Mouse (Mus musculus) heart, postnatal 14 days (tissue): ENCODE measurements at regions not wholly inside any gene's neighbourhood (a gene's known extent, or its start where the extent isn't known, plus 50 kb on each side); places are given as distances from the start of the nearest gene placed in this dataset.

ENCODE experiments used
- DNase-seq, 2 experiments: peaks; one replicate each; pipeline ENCODE4 v3.0.0; 2021 to 2022
- intact Hi-C: fragments of 180-260 bp; cut with DNase I; formaldehyde crosslinking; loops from one replicate; pipeline ENCODE4 v1.15.1; 2025

- DNase-seq: no peak
- intact Hi-C loops: no loop called here
Measured at GRCm38 (mm10) chr9:94467846-94468245, 70.0 kb downstream of the 1190002N15Rik start.

- intact Hi-C loops: no loop called here
- DNase-seq: peak; percentile 7 to 10
Measured at GRCm38 (mm10) chr9:94456085-94456531, 81.8 kb downstream of the 1190002N15Rik start.

- no peak for DNase-seq
- intact Hi-C loops: no loop called here
Measured at GRCm38 (mm10) chr9:94455466-94455865, 82.4 kb downstream of the 1190002N15Rik start.

GRCm38 (mm10) chr9:94449911-94450310 lies 88.0 kb downstream of the 1190002N15Rik start:
- intact Hi-C loops: no loop called here

GRCm38 (mm10) chr9:94446182-94446763 lies 91.6 kb downstream of the 1190002N15Rik start:
- intact Hi-C loops: no loop called here
- DNase-seq: no peak

More at GRCm38 (mm10) chr9:94449911-94450310, 88.0 kb downstream of the 1190002N15Rik start:
- no peak for DNase-seq

- DNase-seq: no peak
- intact Hi-C loops: no loop called here
Measured at GRCm38 (mm10) chr9:94444140-94444789, 93.6 kb downstream of the 1190002N15Rik start.

- intact Hi-C loops: no loop called here
- no peak for DNase-seq
Measured at GRCm38 (mm10) chr9:94441393-94441792, 96.5 kb downstream of the 1190002N15Rik start.

- intact Hi-C loops: no loop called here
- DNase-seq: no peak
Measured at GRCm38 (mm10) chr9:94433468-94433867, 104.4 kb downstream of the 1190002N15Rik start.

- intact Hi-C loops: no loop called here
- no peak for DNase-seq
Measured at GRCm38 (mm10) chr9:94432144-94432747, 105.6 kb downstream of the 1190002N15Rik start.

GRCm38 (mm10) chr9:94431540-94431939 lies 106.3 kb downstream of the 1190002N15Rik start:
- DNase-seq: no peak
- intact Hi-C loops: no loop called here

- DNase-seq: no peak
- intact Hi-C loops: no loop called here
Measured at GRCm38 (mm10) chr9:94430996-94431395, 106.9 kb downstream of the 1190002N15Rik start.

- intact Hi-C loops: no loop called here
- no peak for DNase-seq
Measured at GRCm38 (mm10) chr9:94426740-94427139, 111.1 kb downstream of the 1190002N15Rik start.

GRCm38 (mm10) chr9:94425804-94426203 lies 112.1 kb downstream of the 1190002N15Rik start:
- intact Hi-C loops: no loop called here

GRCm38 (mm10) chr9:94424438-94425135 lies 113.3 kb downstream of the 1190002N15Rik start:
- no peak for DNase-seq
- intact Hi-C loops: no loop called here

More at GRCm38 (mm10) chr9:94425804-94426203, 112.1 kb downstream of the 1190002N15Rik start:
- no peak for DNase-seq

- intact Hi-C loops: no loop called here
- no peak for DNase-seq
Measured at GRCm38 (mm10) chr9:94410546-94410945, 127.3 kb downstream of the 1190002N15Rik start.

GRCm38 (mm10) chr9:94410042-94410441 lies 127.8 kb downstream of the 1190002N15Rik start:
- intact Hi-C loops: no loop called here
- no peak for DNase-seq

GRCm38 (mm10) chr9:94408635-94409323 lies 129.1 kb downstream of the 1190002N15Rik start:
- intact Hi-C loops: no loop called here
- DNase-seq: peak in 1 of 2 experiments; percentile 26

GRCm38 (mm10) chr9:94407671-94408070 lies 130.2 kb downstream of the 1190002N15Rik start:
- no peak for DNase-seq
- intact Hi-C loops: no loop called here

GRCm38 (mm10) chr9:94404551-94404950 lies 133.3 kb downstream of the 1190002N15Rik start:
- DNase-seq: no peak
- intact Hi-C loops: no loop called here

GRCm38 (mm10) chr9:94400596-94400995 lies 137.3 kb downstream of the 1190002N15Rik start:
- intact Hi-C loops: no loop called here
- DNase-seq: no peak
